Mouse (Mus musculus): ENCODE measurements around the gene Tspan11.

GRCm38 (mm10) chr6:127902559-127902958 lies 15.2 kb downstream of the Tspan11 start:
- TF ChIP-seq CTCF (IDR thresholded peaks at IDR 0.05; ENCODE audit: borderline replicate concordance, insufficient read depth, low read depth, low read length) (no peak), POLR2A (IDR thresholded peaks at IDR 0.05; ENCODE audit: borderline replicate concordance, insufficient read depth, low read length) (no peak)

Data from cerebellum, adult 2 months (tissue).